Mouse (Mus musculus) retina, embryonic 14.5 days (tissue): ENCODE measurements at regions not wholly inside any gene's neighbourhood (a gene's known extent, or its start where the extent isn't known, plus 50 kb on each side); places are given as distances from the start of the nearest gene placed in this dataset.
A peak's percentile ranks its signal among the peaks of the same experiment; 100 is the strongest.

Experiments
- DNase-seq: peaks from one replicate; pipeline ENCODE4 v3.0.0-alpha.2; 2015; ENCODE audit warnings: low spot score

DNA sequence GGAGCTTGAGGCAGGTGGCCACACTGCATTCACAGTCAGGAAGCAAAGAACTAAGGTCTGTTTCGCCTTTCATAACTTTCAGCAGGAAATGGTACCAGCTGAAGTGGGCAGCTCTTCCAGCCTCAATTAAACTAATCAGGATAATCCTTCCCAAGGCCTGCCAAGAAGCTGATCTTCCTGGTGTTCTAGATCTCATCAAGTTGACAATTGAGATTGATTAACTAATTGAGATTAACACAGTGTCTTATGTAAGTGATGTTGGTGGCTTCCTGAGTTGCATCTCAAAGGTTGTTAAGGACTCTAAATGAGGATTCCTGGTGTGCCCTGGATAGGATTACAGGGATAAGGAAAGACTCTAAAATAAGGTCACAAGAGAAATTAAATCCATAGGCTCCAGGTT is 273.3 kb upstream of the Irx2 start:
- DNase-seq, result no peak

DNA sequence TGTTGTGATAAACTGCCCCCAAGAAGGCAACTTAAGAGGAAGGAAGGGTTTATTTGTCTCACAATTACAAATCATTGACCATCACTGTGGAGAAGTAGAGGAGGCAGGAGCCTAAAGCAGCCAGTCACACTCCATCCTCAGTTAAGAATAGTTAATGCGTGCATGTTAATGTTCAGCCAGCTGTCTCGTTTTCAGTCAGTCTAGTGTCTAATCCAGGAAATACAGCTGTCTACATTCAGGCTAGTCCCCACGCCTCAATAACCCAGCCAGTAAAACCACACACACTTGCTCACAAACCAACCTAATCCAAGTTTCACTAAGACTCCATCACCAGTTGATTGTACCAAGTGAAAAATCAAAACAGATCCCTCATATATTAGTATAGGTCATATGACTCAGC is 272.8 kb upstream of the Irx2 start:
- no peak for DNase-seq

DNA sequence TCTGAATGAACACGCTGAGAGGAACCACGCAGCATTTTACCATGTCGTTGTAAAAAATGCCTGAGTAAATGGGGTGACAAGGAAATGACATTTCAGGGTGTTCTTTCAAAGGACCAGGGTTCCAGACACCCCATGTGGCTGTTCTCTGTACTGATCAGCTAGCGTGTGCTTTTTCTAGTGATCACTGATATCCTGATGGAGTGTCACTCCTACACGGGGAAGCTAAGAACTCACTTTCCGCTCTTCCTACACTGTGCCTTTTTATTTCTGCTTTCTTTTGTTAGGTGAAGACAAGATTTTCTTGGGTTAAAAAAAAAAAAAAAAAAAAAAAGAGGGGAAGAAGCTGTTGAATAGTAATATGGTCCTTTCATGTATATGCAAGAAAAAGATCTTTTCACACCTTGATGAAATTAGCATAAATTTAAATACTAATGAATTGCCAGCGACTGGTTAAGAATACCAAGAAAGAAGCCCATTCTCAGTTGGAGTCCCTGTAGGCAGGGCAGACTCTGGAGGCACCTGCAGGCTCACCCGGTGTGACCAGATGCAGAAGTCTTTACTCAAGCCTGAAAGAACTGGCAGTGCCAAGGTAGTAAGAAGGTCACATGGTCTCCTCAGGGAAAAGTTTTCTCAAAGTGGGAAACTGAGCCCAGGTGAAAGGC is 270.2 kb upstream of the Irx2 start:
- no peak for DNase-seq

DNA sequence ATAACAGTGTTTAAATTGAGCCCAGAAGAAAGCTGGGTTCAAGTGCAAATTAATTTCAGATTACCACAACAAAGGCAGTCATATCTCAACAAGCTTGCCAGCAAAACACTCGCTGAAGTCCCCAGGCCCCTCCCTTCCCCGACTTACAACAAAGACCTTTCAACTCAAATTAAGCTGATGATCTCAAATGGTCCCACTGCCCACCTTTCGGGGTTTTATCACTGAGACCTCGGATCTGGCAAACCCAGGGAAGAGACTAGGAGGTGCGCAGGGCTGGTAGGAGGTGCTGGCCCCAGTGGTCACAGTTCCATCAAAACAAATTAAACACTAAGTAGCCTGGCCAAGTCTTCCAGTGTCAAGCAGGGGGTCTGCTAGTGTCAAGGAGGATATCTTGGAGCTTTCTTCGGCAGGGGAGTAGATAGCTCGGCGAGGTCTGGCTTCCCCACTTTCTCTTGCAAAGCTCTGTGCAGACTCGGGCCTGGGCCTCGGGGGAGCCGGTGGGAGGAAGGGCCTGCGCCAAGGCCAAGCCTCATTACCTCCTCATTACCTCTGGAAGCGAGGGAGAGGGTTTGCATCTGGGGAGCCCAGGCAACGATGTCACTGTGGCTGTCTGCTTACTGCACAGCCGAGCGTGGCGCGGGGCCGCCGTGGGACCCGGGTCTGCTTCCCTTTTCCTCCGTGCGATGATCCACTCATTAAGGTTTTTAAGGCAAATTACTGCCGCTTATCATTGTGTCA is 262.9 kb upstream of the Irx2 start:
- peak; percentile 78 for DNase-seq

DNA sequence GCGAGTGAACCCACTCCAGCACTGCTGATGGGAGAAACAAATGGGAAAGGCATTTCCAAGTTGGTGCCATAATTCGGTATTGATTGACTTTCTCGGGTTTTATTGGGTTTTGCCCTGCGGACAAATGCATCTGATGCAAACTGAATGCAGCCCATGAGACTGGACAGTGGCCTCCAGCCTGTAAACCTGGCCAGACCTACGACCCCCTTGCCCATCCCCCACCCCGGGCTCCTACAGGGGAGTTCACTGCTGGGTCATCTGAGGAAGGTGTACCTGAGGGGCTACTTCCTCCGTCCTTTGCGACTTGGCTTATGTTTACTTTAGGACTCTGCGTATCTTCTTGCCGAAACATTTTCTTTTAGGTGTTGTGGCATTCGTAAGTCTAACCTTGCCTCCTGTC is 262.3 kb upstream of the Irx2 start:
- no peak for DNase-seq

DNA sequence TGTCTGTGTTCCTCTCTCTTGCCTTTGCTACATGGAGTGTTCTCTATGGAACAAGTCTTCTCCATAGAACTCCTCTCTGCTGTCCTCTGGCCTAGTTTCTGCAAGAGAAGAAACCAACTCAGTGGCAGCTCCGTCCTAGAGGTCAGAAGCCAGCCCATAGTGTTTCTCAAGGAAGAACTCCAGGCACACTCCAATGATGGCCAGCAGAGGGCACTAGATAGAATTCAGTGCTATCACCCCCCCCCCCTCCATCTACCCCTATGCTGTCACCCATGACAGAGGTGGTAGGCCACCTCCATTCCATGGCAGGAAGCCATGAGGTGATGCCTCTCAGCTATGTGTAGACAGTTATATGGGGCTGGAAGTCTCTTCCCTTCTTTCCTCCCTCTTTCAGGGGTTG is 258.5 kb upstream of the Irx2 start:
- peak; percentile 48 for DNase-seq

DNA sequence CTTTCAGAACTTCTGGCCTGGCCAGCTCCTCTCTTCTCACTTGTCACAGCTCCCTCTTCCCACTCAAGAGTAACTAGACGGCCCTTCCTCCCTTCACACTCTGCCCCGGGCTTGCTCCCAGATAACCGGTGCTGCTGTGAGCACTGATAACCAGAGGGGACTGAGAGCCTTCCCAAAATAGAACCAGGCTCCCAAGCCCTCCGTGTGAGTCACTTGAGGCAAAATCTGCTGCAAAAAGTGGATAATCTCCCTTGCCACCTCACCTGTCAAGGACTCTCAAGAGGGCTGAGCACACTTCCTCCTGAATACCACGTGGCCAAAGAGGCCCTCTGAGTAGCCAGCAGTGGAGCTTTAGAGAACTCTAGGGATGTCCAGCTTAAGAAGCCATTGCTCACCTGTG is 257.6 kb upstream of the Irx2 start:
- DNase-seq, result no peak

DNA sequence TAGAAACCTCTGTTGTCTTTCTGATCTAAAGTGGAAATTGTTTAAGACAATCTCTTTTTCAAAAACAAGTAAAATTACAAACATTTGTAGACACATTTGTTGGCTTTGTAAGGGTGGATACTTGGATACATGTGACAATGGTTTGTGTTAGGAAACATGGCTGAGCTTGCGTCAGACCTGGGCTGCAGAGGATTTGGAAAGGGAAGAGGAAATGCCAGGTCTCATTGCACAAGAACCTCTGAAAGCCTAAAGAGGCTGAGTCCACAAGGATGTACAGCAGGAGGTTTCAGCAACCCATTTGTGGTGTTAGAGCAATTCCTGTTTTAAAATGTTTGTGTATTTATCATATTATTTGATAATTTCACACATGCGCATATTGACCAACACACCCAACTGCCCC is 235.3 kb upstream of the Irx2 start:
- DNase-seq, result no peak

DNA sequence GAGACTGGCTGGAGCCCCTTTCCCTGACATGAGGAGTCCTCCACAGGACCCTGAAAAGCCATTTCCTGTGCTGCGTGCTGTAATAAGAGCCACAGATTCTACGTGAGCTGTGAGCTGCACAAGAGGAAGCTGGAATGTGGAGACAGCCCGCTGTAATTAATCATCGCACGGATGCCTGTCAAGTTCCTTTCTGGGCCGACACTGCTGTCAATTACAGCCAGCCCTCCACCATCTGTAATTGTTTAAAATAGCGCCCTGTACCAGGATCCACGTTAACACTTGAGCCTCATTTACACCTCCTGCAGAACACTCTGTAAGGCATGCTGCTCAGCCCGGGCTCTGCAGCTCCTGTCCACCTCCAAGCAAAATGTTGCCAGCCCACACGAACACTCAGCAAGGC is 227.9 kb upstream of the Irx2 start:
- DNase-seq, result no peak

DNA sequence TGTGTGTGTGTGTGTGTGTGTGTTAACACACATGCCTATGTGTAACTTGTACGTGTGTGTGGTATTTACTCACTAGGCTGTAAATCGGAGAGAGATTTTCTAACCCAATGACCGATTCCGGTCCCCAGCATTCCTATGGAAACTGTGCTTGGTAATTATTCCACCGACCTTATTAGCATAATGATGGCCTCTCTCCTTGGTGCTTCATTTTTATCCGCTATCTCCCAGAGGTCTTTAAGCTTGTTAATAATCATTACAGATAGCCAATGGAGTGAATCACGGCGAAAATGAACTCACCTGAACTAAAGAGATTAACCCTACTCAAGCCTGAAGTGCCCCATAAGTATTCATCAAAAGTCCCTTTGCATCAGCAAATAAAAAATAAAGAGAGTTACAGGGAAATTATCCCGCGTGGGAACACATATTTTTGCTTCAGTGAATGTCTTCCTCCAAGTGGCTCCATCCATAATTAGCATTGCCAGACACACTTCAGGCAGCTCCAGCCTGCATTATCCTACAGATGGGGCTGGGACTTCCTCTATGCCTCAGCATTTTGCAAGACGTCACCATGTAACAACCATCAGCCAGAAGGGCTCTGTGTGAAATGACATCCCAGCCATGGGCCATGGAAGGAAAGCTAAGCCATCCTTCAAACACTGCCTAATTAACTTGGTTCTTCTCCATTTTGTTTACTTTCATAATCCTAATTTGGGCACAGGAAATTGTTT is 219.2 kb upstream of the Irx2 start:
- DNase-seq, result no peak

DNA sequence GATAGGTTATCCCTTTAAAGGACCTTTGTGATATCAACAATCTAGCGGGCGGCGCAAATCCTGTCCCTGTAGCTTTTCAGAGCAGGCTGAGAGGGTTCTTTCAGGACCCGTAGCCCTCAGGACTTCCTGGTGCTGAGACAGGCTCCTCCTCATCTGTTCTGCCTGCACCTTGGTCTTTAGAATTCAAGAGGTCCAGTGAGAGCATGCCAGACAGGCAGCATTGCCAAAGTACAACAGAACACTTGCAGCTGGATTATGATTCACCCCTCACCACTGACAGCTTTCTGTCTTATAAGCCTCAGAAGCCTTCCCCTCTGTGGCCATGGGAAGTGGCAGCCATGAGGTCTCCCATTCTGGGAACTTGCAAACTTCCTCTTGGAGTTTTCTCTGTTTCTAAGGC is 216.0 kb upstream of the Irx2 start:
- no peak for DNase-seq

DNA sequence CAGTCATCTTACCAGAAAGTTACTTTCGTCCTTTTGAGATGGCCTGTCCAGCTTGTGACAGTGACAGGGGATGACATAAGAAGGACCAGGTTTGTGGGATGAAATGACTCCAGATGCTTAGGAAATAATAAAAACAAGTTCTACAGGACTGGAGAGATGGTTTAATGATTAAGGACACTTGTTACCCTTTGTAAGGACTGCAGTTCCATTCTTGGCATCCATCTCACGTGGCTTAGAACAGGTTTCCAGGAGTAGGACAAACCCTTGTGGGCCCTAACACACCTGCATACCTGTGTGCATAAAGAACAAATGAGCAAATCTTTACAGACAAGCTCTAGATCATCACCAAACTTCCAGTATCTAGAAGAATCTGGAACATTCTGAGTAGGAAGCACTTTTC is 211.6 kb upstream of the Irx2 start:
- no peak for DNase-seq

DNA sequence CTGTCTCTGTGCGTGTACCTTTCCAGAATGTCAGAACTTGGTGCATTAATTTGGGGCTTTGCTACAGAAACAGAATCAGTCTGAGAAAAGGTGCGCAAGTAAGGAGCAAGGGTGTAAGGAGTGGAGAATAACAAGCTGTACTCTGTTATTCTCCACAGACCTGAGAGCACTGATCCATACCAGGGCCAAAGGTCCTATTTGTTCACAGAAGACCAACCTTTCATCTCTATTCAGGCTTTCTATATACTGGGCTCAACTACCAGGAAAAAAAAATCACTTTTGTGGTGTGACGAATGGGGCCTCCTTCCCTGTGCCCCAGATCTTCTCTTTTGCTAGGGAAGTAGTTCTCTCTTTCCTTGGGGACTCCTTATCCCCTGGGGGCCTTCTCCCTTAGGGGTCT is 210.8 kb upstream of the Irx2 start:
- DNase-seq, result no peak

DNA sequence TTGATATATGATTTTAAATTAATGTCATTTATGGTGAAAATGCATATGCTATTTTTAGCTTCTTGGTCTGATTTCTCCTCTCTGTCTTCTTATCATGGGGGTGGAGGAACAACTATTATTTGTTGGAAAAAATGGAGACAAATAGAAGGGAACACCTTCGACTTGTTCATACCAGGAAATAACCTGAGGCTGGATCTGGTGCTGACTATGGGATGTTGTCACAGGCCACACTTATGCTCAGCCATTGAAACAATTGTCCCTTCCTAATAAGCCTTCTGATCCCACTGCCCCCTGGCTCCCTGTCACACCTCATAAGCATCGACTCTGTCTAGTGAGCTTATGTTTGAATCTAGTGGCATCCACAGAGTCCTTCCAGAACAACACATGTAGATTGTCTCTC is 210.3 kb upstream of the Irx2 start:
- no peak for DNase-seq

DNA sequence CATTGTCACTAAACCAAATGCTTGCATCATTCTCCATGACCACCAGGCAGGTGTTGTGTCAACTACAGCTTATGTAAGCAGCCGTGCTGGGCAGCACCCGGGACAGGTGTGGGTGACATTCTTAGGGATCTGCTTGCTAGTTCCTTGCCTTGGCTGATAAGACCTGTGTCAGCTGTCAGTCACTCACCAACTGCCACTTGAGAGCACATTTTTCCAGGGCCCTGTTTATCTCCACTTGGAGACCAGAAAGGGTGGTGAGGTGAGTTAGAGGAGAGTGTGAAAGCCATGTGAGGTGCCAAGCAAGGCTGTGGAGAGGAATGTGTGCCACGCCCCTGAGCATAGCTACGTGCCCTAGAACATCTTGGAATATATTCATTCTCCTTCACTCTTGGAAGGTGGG is 209.1 kb upstream of the Irx2 start:
- DNase-seq, result no peak

DNA sequence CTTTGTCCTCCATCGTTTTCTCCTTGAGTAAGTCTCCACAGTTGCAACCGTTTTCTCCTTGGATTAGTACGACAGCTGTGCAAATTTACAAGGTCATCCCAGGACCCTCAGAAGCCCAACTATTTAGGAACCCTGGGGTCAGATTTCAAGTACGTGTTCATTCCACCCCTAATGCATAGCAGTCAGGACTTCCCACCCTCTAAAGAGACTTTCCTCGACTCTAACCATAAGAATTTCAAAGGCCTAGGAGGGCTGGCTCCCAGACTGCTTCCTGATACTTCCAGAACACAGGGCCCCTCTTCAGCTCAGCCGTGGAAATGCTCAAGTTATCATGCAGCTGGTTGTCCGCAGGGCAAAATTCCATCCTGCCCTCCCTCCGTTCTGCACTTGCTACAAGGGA is 202.7 kb upstream of the Irx2 start:
- no peak for DNase-seq

DNA sequence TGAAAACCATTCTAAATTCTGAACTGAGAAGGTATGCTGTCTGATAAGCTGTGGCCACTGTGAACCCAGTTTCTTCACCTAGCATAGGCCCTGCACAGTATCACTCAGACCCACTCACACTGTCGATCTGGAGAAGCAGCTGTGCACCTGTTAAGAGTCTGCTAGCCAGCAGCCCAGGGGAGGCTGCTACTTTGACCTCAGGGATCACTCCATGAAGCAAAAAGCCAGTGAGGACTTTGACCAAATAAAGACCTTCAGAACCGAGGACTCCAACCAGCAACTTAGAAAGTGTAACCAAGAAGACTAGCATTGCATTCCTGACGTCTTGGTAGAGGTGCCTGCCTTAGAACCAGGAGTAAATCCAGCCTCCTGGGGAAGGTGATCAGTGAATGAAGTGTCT is 183.3 kb upstream of the Irx2 start:
- no peak for DNase-seq

DNA sequence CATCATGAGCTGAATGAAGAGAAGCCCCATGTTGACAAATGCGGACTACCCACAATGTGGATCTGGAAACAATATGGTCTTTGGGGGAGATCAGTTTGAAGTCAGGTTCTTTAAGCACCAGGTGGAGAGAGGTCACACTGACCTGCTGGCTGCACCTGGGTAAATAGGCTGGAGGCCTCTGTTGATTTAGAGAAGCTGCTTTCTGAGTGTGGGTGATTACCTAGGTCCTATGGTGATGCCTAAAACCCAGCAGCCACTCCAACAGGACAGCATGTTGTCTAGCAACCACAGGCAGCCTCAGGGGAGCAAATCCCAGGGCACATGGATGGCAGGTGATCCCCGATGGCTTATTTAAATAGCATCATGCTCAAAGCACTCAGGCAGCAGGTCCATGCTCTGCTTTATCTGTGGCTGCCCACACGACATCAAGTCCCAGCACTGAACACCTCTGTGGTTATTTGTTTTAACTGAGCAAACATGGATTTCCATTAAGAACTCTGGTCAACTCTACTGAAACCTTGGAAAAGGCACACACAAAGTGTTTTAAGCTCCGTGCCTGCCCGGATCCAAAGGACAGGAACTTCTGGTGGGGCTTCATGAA is 180.1 kb upstream of the Irx2 start:
- no peak for DNase-seq

DNA sequence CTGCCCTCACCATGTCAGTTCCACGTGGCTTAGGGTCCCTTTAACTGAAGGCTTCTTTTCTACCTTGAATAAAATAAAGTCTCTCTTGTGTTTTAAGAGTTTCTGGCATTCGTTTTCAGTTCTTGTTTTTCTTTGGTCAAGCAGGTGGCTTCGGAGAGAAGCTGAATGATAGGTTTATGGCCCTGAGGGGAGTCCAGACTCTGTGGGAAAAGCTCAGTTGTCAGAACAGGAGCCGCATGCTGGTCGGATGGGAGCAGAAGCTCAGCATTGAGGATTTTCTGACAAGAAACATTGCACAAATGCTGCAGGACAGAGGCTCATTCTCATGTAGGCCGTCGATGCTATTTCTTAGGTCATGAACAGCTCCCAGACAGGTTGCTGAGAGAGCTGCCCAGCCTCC is 133.3 kb upstream of the Irx2 start:
- no peak for DNase-seq

DNA sequence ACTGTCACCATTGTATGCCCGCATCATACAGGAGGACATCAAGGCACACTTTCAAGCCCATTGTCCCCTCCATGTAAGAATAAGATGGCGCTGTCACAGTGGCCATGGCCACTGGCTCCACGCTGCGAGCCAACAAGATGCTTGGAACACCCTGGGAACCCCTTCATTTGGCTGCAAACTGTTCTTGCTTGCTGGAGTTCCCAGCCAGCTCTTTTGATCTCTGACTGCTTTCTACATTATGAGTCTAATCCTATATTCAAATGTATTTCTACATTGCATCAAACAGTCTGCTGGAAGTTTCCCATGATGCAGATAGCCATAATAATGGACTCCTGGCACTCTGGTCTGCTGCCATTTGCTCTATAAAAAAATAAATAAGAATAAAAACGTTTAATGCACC is 131.6 kb upstream of the Irx2 start:
- DNase-seq, result no peak

DNA sequence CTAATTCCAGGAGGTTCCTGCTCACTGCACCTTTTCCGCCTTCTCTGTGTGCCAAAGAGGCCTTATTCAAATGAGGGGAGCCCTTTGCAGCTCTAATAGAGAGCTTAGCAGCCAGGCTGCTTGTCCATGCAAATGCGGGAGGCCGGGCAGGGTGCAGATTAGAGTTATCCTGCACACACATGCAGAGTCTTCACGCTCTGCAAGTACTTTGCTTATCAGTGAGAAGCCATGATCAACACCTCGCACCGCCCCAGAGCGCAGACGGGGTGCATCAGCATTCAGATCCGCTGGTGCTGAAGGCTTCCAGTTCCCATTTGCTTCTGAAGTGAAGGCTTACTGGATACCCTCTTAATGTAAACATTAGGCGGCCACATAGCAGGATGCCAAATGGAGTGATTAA is 131.1 kb upstream of the Irx2 start:
- peak; percentile 10 for DNase-seq

DNA sequence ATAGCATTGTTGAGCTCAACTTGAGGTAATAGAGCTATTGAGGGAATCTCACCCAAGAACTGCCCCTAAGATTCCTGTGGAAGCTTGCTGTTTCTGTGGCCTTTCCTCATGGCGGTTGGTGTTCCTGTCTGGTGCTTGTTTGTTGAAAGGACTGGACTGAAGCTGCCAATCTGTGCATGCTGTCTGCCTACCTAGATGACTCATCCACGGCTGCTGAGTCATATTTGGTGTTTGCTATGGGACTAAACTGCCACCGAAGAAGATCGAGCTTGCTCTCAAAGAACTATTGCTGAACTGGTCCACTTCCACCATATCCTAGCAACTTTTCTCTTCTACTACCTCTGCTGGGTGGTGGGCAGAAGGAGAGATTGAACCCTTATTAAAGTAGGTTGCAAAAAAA is 122.7 kb upstream of the Irx2 start:
- DNase-seq, result no peak

DNA sequence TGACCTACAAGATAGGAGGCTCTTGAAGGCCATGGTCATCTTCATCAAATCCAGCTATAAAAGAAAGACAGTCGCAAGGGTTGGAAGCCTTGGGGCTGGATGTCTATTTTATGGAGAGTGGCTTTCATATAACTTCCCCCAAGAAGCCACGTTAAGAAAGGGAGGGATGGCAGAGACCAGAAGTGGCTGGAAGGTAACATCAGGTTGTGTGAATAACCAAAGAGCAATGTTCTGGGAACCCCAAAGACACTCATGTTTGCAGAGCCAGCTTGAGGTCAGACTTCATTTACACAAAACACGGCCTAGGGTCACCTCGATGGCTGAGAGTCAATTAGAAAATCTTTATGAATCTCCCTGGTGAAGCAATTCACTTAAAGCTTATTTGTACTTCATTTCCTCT is 90.0 kb upstream of the Irx2 start:
- no peak for DNase-seq
